Mouse (Mus musculus) spleen, adult 12 weeks (tissue): ENCODE results near the gene Arhgap28.

Experiments
- DNase-seq: peaks from one replicate; pipeline ENCODE4 v3.0.0; 2022; ENCODE audit warnings: low spot score

Arhgap28 gene

GRCm38 (mm10) chr17:67989716-67990115 lies 14.2 kb downstream of the Arhgap28 start:
- no peak for DNase-seq

- DNase-seq: no peak
Observed at GRCm38 (mm10) chr17:67988920-67989621, 14.8 kb downstream of the Arhgap28 start.

- no peak for DNase-seq
Observed at GRCm38 (mm10) chr17:67985532-67985931, 18.4 kb downstream of the Arhgap28 start.

GRCm38 (mm10) chr17:67980573-67980972 lies 23.3 kb downstream of the Arhgap28 start:
- no peak for DNase-seq

- no peak for DNase-seq
Observed at GRCm38 (mm10) chr17:67979248-67979647, 24.7 kb downstream of the Arhgap28 start.

DNA sequence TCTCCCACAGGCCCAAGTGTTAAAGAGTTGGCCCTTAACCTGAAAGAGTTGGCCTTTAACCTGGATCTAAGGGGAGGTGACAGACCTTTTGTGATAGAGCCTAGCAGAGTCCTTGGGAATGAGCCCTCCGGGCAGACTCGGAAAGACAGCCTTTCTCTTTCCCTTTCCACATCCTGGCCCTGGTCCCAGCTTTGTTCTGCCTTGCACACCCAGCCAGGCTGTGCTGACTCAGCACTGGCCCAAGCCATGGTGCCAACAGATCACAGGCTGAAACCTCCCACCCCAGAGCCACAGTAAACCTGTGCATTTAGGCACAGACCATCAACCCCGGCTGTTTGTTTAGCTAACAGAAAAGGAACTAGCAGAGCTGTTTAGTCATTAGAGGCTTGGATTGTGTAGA lies 25.1 kb downstream of the Arhgap28 start:
- DNase-seq: no peak

- DNase-seq: no peak
Observed at GRCm38 (mm10) chr17:67976465-67976864, 27.5 kb downstream of the Arhgap28 start.

DNA sequence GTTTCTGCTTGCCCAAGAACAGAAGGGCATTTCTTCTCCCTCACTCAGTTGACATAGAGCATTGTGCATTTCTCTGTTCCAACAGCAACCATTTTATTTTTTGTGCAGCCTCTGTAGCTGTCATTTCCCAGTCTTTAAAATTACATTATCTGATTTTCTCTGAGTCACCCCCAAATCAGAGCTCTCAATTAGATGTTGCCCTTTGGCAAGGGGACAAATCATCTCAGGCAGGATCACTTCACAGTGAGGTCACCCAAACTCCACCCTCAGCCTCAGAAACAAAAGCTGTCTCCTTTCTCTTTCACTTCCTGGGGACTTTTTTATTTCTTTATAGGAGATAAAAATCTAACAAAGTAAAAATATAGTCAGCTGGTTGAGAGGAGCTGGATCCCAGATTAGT lies 27.9 kb downstream of the Arhgap28 start:
- no peak for DNase-seq

GRCm38 (mm10) chr17:67974679-67975078 lies 29.2 kb downstream of the Arhgap28 start:
- DNase-seq: no peak

DNA sequence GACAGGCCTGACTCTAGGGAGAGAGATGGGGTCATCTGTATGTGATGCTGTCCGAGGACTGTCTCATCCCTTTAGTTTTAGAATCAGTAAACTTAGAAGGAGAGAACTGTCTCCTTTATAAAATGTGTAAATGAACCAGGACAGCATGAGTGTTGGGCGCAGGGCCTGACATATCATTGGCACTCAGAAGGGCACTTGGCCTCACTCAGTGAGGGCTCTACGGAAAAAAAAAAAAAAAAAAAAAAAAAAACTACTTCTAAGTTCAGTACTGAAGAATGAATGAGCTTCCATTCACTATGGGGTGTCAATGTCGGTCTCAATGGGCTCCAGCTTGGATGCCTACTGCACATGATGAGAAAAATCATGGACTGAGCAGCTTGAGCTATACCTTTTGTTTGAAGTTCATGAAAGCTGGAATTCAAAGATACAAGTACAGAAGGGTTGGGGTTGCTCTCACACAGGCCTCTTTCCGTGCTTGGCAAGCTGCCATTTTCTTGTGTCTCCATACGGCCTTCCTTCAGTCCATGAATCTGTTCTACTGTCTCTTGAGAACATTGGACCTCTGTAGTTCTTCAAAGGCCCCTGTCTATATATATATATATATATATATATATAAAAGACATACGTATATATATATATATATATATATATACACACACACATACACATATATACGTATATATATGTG lies 36.9 kb downstream of the Arhgap28 start:
- DNase-seq: no peak

DNA sequence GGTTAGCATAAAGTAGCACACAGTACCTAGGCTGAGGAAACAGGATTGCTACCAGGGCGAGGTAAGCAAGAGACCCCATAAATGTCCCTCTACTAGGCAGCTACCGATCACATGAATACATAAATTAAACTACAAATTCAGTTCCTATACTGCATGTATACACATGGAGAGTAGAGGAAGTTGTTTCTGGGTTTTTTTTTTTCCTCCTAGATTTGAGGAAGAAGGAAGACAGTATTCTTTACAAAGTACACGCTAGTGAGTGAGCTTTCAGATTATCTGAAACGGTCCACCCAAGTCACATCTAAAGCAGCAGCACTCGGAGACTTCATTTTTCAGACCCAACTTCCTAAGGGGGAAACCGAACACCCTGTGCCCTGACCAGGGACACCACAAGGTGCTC lies 41.1 kb downstream of the Arhgap28 start:
- DNase-seq: no peak

DNA sequence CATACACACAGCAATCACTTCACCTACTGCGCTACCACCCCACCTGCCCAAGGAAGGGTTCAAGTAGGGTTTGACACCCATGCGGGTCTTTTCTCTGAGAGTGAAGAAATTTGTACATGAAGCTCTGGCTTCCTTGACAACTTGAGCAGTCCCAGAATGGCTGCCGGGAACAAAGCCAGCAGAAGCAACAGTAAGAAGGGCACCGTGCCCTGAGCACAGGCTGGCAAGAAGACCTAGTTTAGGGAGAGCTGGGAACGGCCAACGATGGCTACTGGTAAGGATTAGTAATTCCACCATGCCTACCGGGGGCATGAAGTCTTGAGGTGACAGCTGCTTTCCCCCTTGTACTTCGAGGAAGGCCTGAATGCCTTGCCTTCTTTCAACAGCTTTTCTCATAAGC lies 41.9 kb downstream of the Arhgap28 start:
- no peak for DNase-seq

DNA sequence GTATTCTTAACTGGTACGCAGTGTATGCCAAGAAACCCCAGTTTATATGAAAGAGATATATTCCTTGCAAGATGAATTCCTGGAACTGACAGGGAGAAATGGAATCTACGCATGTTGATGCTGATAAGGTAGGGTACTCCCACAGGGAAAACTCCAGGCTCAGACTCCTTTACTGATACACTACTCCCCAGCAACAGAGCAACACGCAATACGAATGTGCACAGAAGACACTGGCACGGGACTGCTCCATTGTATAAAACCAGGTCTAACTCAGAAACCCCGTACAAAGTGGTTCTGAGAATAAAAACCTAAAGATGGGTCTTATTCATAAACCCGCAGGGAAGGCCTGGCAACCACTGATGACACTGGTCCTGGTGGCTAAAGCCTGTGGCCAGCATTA lies 45.0 kb downstream of the Arhgap28 start:
- DNase-seq: no peak

DNA sequence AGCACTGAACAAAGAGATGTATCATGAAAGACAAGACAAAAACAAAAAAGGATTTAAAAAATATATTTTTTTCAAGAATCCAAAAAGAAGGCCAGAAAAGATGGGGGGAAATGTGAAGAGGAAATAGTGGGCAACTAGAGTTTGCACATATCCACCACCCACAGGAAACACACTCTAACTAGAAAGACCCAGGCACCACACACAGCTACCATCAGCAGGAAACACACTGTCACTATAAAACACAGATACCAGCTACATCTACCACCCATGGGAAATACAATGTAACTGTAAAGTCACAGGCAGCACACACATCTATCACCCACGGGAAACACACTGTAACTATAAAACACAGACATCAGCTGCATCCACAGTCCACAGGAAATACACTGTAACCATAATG lies 46.3 kb downstream of the Arhgap28 start:
- no peak for DNase-seq

DNA sequence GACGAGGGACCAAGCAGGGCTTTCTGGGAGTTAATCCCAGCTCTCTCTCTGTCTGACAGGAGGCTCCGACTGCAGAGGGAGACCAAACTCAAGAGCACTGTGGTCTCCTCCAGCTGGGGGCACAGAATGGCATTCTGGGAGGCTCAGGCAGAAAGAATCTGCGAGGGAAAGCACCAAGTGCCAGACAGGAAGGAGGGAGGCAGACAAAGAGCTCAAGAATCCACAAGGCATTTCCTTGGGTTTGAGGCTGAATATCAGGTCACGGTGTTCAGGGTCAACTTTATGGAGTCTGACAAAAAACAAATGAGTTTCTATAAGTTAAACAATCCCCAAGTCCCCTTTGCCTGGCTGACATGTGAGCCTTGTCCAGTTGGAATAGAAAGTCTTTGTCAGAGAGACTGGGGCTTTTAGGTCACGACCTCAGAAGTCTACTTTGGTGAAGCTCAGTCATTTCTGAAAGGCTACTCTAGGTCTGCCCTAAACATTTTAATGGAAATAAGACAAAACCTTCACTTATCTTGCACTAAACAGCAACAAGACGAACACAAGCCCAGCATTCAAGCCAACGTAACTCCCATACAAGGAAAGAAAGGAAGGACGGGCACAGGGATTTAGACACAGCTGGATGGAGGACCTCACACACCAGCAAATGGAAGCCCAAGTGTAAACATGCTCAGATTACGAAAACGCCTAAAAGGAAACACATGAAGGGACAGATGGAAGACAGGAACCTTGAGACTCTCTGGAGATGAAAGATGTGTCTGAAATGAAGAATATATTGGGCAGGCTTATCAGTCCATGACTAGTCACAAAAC lies 47.8 kb downstream of the Arhgap28 start:
- DNase-seq: no peak

- no peak for DNase-seq
Observed at GRCm38 (mm10) chr17:67954961-67955360, 49.0 kb downstream of the Arhgap28 start.

GRCm38 (mm10) chr17:67950523-67951213 lies 53.3 kb downstream of the Arhgap28 start:
- DNase-seq: no peak

GRCm38 (mm10) chr17:67948601-67949000 lies 55.3 kb downstream of the Arhgap28 start:
- DNase-seq: no peak

DNA sequence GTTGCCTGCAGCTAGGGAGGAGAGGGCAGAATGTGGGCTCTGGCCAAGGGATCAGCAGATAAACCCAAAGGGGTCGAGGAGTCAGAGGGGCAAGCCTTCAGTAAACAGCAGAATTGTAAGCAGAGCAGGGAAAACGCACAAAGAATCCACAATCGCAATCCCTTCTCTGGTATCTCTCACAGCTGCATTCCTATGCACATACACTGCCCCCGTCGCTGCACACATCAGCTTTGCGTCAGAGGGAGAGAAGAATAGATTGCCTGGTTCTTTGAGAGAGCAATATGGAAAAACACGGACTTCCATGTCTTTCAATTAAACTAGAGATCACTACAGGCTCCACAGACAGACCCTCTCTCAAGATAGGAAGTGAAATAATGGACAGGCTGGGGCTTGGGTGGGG lies 58.5 kb downstream of the Arhgap28 start:
- no peak for DNase-seq

DNA sequence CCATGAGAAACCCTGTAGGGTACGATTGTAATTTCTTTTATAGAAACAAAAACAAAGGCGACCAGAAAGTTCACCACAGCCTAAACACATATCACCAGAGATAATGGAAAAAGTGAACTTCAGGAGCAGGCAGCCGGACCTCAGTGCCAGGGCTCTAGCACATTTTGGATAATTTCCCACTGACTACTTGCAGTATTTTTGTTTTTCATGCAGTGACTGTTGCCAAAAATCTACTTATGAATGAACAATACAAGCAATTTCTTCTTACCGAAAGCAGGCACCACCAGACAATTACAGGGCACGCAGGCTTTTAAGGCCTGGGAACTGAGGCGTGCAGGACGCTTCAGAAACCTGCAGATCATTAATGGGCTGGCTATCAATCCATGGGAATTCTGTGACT lies 59.7 kb downstream of the Arhgap28 start:
- no peak for DNase-seq

- no peak for DNase-seq
Observed at GRCm38 (mm10) chr17:67941026-67941425, 62.9 kb downstream of the Arhgap28 start.

GRCm38 (mm10) chr17:67937050-67937449 lies 66.9 kb downstream of the Arhgap28 start:
- DNase-seq: no peak
